Mouse (Mus musculus): ENCODE results near the gene Afap1. TPM values are rescaled to one million over a fixed set of nuclear protein-coding genes. Genes with fewer than 3 reads are reported as not detected.

Gene Afap1
- total RNA-seq (2015): 2.6 and 2.7 TPM in 2 replicates
- total RNA-seq (2017): 2.0 and 3.1 TPM in 2 replicates

DNA sequence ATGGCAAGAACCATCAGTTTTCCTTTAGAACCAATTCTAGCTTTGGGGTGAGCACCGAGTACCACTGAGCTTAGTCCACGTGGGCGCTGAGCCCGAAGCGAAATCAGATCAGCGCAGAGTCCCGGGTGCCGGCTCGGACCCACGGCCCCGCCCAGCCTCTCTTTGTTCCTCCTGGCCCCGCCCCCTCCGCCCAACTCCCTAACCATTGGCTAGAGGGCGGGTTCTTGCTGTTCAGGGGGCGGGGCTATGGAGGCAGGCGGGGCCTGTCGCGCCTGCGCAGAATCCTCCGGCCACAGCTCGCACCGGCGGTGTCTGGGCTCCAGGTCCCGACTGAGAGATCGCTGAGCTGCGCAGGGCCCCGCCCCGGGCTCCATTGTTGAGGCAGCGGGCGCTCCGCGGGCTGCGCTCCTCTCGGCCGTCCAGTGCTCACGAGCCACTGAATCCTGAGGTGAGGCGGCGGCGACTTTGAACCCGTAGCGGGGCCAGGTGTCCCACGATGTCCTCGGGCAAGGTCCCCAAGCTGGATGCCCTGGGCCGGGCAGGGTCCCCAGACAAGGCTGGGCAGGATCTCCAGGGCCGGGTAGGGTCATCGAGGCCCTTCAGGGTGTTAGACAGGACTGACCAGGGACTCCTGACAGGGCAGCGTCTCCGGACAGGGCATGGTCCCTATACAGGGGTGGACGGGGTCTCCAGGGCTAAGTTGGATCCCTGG, at the start of gene Afap1:
Afap1 (plus strand) TSS at position 227 of the 712 bp plus-strand sequence.
- peak; percentile 91 for ATAC-seq (ENCODE audit: poor library complexity, severe bottlenecking)

DNA sequence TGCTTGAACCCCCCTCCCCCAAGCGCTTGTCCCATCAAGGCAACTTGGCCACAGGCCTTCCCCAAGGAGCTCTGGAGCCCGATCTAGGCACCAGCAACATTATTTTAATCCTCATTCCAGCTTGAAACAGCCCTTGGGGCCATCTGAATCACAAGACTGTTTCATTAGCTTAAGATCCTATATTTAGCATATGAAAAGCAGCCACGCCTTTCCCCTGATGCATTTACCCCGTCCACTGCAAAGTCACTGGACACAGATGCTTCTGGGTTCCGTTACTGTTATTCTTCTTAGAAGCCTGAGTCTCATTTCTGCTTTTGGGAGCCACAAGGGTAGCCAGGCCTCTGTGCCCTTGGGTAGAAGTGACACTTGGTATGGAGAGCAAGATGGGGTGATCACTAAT, 41.6 kb upstream of the Afap1 start:
- ATAC-seq (ENCODE audit: poor library complexity, severe bottlenecking): peak; percentile 68

DNA sequence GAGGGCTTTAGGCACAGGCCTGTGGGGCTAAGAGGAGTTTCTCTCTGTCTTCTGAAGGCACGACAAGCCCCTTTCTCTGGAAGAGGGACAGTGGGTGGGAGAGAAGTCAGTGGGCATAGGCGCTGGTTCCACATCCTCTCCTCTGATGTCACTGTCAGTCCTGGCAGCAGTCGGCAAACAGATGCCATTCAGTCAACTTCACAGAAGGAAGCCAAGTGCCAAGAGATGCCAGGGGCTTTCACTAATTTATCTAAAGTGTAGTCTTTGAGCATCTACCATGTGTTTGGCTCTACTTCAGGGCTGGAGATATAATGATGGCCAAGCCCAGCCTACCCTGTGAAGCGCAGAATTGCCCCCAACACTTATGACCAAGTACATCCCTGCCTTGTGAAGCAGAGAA, 39.7 kb upstream of the Afap1 start:
- no peak for ATAC-seq (ENCODE audit: poor library complexity, severe bottlenecking)

DNA sequence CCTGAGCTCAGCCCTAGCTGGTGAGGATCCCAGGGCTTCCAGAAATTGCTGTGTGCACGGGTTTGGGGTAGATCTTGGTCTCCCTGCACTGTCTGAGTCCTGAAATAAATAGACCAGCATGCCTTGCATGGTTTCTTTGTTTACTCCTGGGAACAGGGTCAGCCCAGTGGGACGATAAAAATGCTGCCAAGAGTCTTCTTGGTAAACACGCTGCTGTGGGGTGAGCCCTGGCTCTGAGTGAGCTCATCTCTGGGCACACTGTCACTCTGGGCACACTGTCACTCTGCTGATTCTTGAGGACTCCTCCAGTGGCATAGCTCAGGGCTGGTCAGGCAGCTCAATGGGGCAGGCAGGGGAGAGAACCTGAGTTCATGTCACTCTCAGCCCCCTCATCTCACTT, 36.9 kb upstream of the Afap1 start:
- ATAC-seq (ENCODE audit: poor library complexity, severe bottlenecking): no peak

DNA sequence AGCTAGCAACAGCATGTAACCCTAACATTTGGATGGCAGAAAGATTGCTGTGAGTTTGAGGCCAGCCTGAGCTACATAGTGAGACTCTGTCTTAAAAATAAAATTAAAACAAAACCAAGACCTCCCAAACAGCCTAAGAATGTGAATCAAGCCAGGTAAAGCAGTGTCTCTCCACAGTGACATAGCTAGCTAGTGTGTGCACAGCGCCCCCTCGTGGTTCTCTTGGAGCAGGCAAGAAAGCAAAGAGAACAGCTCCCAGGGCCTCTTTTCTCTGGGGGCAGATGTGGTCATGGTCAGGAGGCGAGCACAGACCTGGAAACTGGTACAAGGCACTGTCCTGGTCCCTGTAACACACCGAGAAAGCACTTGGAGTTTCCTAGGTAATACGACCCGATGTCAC, 35.0 kb upstream of the Afap1 start:
- ATAC-seq (ENCODE audit: poor library complexity, severe bottlenecking): no peak

DNA sequence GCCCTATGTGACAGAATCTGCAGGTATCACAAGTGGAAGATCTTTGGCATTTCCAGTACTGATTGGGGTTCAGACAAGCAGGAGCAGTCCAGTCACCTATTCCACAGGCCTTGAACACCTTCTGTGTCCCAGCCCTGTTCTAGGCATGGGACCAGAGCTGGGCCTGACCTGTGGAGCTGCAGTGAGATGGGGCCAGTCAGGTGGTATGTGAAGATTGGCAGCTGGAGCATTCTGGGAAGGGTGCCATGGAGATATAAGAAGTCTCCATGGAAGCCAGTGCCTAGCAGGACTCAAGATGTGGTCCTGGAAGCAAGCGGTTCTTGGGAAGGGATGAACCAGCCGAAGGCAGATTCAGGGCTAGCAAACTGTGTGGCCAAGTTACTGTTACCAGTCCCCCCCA, 31.7 kb upstream of the Afap1 start:
- no peak for ATAC-seq (ENCODE audit: poor library complexity, severe bottlenecking)

DNA sequence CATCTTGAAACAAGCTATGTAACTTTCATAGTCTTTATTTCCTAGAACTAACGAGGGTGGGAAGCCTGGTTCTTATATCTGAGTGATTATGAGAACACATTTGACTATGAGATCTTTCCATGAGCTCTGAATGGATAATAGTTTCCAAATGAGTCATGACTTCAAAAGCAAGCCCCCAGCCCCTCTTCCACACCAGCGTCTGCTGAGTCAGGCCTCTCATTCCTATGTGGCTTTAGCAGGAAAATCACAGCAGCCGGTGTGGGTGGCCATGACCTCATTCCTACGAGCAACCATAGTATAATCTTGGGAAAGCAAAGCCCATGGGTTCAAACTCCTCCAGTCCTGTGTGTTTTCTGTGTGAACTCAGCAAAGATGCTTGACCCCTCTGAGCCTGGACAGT, 23.1 kb upstream of the Afap1 start:
- ATAC-seq (ENCODE audit: poor library complexity, severe bottlenecking): no peak

DNA sequence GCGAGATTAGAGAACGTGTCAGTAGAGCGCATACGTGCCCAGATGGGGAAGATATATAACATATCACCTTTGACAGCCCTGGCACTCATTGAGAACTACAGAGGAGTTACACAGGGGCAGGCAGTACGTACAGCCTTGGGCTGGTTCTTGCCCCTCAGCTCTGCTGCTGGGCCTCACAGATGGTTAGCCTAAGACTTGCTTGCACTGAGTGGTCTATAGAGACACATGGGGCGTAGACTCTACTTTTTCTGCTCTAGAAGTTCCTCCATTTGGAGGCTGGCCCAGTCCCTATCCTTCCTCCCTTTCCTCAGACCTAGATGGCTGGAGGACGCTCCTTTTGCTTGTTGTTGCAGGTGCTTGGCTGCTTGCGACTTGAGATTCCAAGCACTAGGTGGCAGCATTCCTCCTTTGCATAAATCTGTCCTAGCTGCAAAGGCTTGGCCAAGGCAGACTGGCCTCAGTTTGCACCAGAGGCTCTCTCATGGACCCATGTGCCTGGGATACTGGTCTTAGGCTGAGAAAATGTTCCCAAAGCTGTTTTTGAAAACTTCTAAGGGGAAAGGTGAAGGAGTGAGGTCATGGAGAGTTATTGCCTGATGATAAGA, 22.6 kb upstream of the Afap1 start:
- peak; percentile 51 for ATAC-seq (ENCODE audit: poor library complexity, severe bottlenecking)

DNA sequence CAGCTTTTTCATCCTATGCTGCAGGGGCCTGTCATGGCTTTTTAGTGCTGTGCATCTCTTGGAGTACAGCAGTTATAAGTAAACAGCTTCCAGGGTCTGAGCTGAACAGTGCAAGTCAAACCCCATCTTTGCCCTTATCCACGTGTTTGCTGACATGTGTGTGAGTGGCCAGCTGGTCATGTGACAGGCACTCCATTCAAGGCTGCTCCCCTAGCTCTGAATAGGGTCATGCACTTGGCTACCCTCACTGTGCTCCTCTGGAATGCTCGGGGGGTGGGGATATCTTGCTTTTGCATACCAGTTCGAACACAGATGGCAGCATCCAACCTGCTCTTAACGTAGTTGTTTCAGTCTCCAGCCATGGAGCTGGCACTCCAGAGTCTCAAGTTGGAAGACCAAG, 19.7 kb upstream of the Afap1 start:
- ATAC-seq (ENCODE audit: poor library complexity, severe bottlenecking): no peak

DNA sequence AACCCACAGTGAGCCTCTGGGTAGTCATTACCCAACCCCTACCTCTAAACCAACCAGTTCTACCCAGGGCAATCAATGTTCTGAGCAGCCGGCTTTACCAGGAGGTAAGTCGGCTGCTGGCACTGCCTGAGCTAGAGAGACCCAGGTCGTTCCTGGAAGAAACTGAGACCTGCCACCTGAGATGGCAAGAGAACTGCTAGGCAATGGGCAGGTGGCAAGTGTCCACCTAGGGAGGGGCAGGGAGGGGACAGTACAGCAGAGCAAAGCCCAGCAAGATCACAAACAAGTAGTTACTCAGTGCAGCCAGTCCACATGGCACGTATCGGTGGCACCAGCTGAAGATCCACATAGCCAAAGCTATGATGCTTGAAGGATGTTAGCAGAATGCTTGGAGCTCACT, 16.9 kb upstream of the Afap1 start:
- no peak for ATAC-seq (ENCODE audit: poor library complexity, severe bottlenecking)

DNA sequence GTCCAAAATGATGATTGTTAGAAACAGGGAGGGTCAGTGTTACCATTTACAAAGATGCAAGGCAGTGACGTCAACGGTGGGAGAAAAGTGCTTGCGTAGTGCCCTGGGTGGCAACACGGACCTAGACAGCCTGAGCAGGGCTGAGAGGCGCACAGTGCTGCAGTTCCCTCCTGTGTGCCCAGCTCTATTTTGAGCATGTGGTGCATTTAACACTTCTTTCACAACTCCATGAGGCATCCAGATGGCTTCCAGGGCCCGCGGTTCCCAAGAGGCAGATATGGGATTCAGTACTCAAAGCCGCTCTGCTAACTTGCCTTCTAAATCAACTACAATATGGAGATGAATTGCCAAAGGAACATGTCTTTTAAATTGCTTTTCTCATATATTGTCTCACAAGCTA, 13.9 kb upstream of the Afap1 start:
- ATAC-seq (ENCODE audit: poor library complexity, severe bottlenecking): no peak

DNA sequence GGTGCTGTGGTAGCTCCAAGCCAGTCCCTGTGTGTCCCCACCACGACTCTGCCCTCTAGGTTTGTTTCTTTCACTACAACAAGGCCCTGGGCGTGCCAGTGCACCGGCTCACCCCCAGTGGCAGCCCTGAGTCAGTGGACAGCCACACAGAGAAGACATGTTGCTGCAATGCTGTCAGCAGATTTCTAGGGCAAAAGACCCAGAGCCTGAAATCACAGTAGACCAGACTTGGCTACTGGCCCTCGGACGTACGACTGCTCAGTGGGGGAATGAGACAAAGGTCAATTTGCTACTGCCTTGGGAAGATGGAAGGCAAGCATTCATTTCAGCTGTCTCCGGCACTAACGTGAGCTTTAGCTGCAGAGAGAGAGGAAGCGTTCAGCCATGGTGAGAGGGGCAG, 10.7 kb upstream of the Afap1 start:
- no peak for ATAC-seq (ENCODE audit: poor library complexity, severe bottlenecking)

DNA sequence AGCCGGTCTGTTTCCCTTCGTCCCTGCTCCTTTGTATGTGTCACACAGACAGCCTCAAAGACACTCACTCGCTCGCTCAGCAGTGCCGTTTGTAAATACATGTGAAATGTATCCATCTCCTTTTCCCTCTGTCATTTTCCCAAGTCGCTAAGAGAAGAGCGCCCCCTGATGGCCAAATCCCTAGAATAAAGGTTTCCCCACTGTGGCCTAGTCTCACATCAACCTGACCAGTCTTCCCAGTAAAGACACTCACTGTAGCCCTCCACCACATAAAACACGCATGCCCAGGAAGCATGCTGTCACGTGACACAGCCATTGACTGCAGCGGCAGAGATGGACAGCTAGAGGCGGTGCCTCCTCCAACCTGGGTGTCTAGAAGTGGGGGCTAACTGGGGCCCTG, 8.9 kb upstream of the Afap1 start:
- no peak for ATAC-seq (ENCODE audit: poor library complexity, severe bottlenecking)

DNA sequence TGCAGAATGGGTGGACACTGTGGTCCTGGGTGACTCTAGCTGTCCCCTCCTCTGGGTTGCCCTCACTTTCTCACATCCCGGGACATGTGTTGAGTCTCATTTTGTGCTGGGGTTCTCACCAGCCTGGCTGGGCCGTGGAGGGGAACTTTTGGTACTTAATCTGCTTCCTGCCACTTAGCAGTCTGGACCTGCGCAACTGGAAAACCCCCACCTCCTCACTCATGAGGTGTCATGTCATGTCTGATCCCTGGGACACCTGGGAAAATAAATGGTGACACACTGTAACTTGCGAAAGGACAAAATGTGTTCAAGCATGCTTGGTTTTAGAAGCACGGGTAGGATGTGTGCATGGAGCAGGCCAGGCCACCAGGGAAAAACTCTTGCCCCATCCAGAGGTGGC, 8.4 kb upstream of the Afap1 start:
- ATAC-seq (ENCODE audit: poor library complexity, severe bottlenecking): no peak

DNA sequence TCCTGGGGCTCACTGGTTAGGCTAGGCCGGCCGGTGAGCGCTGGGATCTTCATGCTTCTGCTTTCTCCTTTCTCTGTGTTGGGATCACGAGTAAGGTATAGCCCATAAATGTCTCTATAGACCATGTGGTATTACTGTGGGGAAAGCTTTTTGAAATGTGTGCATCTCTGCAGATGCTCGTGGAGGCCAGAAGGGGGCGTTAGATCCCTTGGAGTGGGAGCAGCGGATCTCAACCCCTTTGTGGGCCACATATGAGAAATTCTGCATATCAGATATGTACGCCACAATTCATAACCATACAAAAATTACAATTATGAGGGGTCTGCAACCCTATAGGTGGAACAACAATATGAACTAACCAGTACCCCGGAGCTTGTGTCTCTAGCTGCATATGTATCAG, 4.2 kb upstream of the Afap1 start:
- ATAC-seq (ENCODE audit: poor library complexity, severe bottlenecking): no peak

DNA sequence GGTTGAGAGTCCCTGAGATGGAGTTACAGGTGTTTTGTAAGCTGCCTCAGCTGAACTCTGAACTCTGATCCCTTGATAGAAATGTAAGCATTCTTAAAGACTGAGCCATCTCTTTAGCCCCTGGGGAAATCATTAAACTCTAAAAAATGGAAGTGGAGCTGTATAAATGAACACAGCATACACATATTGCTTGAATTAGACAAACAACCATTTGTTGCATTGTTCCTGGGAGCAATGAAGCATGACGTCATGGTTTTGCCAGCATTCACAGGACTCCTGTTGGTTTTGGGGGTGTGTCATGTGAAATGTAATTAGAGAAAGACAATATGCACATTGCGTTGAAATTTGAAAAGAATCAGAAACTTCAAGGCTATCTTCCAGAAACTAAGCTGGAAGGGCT, 3.5 kb upstream of the Afap1 start:
- no peak for ATAC-seq (ENCODE audit: poor library complexity, severe bottlenecking)

DNA sequence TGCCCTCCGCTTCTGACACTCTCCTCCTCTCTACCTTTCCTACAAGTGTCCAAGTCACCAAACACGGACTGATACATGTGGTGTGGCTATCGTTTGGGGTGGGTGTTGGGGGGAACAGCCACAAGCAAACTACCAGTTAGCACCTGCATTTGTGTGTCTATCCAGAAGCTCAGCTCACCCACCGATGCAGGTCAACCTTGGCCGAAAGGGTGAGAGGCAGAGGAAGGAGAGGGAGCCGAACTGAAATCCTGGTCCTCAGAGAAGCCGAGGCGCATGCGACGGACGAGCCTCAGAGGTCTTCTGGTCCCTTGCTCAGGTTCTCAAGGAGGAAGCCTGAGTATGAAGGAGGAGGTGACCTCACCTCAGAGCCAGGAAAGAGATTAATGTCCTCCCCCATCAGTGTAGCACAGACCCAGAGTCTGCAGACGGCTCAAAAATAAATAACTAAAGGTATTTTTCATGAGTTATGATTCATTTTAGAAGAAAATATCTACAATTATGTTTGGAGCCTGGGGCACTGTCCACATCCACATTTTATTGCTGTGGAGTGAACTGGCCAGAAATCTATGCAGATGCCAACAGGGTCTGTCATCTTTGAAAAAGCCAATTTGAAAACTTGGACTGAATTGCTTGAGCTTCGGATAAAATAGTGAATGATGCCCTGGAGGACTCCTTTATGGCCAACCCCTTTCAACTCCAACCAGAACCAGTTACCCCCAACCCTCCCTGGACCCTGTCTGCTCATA, 2.0 kb upstream of the Afap1 start:
- no peak for ATAC-seq (ENCODE audit: poor library complexity, severe bottlenecking)

DNA sequence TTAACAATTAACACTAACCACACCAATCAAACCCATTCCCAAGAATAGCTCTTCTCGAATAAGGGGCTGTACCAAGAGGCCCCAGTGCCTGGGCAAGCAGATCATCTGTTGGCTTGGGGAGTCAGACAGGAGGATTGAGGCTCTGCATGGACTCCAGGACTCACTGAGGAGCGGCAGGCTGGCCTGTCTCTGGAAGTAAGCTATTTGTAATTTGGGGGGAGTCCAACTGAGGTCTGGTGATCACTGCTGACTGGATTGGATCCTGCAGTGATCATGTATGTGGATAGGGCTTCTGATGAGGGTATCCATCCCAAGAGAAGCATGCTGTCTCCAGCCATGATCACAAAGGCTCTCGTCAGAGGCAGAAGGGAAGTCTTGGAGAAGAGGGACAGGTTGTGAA, 756 bp upstream of the Afap1 start:
- ATAC-seq (ENCODE audit: poor library complexity, severe bottlenecking): no peak

DNA sequence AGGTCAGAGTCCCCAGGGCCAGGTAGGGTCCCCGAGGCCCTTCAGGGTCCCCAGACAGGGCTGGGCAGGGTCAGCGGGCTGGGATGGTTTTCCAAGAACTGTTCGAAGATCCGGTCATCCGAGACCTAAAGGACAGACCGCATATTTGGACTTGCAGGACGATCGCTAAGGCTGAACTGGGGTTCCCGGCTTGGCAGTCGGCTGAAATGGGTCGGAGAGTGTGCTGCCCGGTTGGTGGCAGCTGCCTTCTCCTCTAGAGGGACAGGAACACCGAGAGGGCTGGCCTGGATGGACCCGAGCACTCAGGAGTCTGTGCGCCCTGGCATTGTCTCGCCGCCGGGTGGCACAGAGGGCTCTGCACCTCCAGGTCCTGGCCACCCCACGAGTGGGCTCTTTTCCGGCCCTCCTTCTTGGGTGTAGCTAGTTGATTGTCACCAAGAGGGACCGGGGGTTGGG, 714 bp downstream of the Afap1 start:
- peak; percentile 39 for ATAC-seq (ENCODE audit: poor library complexity, severe bottlenecking)

DNA sequence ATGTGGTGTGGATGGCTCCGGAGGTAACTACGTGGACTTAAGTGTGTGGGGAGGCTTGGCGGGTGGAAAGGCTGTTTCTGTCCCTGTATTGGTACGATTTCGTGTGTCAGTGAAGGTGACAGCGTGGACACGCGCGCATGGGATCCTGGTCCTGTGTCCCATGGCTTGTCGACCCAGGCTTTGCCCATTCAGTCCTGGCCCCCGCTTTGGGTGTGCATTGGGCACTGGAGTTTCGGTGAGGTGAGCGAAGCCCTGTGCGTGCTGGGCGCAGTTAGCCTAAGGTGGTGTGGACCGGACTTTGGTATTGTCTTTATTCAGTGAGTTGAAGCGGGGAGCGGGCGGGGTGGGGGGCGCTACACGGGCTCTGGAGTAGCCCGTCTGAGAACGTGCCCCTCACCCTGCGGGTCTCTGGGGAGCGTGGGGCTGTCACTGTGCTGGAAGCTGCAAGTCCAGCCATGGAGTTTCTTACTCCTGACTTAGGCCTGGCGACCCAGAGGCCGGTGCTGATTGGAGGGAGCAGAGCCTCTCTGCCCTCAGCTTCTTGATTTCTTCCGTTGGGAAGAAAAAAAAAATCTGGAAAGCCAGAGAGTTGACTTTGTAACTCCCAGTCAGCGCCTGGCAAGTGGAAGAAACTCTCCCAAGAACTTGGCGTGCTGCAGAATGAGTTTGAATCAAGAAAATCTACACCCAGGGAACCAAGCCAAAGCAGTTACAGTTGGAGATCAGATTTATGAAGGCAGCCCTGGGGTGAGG, 1.4 kb downstream of the Afap1 start:
- no peak for ATAC-seq (ENCODE audit: poor library complexity, severe bottlenecking)

DNA sequence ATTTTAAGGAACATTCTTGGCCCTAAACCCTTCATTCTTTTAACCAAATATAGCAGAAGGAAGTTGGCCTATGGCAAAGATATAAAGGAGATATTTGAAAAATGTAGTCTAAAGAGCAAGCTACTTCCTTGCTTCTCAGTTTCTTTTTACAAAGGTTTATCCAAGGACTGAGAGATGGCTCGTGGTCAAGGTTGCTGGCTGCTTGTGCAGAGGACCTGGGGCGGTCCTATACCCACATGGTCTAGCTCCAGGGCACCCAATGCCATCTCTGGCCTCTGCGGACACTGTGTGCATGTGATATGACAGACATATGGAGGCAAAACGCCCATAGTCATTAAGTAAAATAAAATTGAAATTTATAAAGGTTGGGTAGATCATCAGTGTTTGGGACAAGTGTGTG, 2.8 kb downstream of the Afap1 start:
- ATAC-seq (ENCODE audit: poor library complexity, severe bottlenecking): no peak
